Mouse (Mus musculus): ENCODE measurements around the gene Gm47791. TPM values are rescaled to one million over a fixed set of nuclear protein-coding genes. Genes with fewer than 3 reads are reported as not detected.
A peak's percentile ranks its signal among the peaks of the same experiment; 100 is the strongest.

Gm47791 gene
- polyA plus RNA-seq, 1 experiment from 2014 or later: not detected

GRCm38 (mm10) chr1:82743962-82744361 is 27.1 kb downstream of the Gm47791 start:
- Histone ChIP-seq H3K27me3 (replicated peaks; ENCODE audit: low read depth, poor library complexity, severe bottlenecking) (no peaks in the 10 kb centered on the region), H3K4me3 (no peak overlapping the region), H3K9me3 (no peaks in the 10 kb centered on the region), H3K27ac (replicated peaks) (no peak overlapping the region), H3K4me1 (no peaks in the 10 kb centered on the region), H3K36me3 (replicated peaks) (peaks cover 45% of the 10 kb centered on the region)
- 95% methylated on average over 3 of the region's 3 CpGs for WGBS
- no peak for DNase-seq (ENCODE audit: low spot score)

- Histone ChIP-seq H3K9me3 (no peaks in the 10 kb centered on the region), H3K4me1 (no peaks in the 10 kb centered on the region), H3K4me3 (no peak overlapping the region), H3K36me3 (replicated peaks) (peaks cover 55% of the 10 kb centered on the region), H3K27ac (replicated peaks) (no peak overlapping the region), H3K27me3 (replicated peaks; ENCODE audit: low read depth, poor library complexity, severe bottlenecking) (no peaks in the 10 kb centered on the region)
- DNase-seq (ENCODE audit: low spot score): no peak
- WGBS: 90% methylated on average over 7 of the region's 7 CpGs
Measured at GRCm38 (mm10) chr1:82741539-82741938, 29.5 kb downstream of the Gm47791 start.

DNA sequence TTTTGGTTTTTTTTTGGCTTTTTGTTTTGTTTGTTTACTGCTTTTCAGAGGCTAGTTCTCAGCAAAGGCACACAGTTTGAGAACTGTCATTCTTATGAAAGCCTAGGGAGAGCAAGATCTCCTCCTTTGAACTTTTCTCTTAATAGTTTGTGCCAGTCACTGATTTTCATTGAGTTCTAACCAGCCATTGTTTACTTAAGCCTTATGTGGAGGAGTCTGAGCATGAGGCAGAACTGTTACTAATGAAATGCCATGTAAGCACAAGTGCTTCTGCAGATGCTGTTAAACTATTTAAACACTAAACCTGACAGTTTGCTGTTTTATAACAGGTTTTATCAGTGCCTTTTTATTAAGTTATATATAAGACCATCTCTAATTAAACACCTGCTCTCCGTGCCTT is 33.0 kb downstream of the Gm47791 start:
- WGBS: 94% methylated on average over 1 of the region's 1 CpGs
- Histone ChIP-seq H3K4me3 (no peak overlapping the region), H3K27ac (replicated peaks) (no peak overlapping the region), H3K9me3 (no peaks in the 10 kb centered on the region), H3K4me1 (no peaks in the 10 kb centered on the region), H3K36me3 (replicated peaks) (peaks cover 82% of the 10 kb centered on the region), H3K27me3 (replicated peaks; ENCODE audit: low read depth, poor library complexity, severe bottlenecking) (no peaks in the 10 kb centered on the region)
- no peak for DNase-seq (ENCODE audit: low spot score)

DNA sequence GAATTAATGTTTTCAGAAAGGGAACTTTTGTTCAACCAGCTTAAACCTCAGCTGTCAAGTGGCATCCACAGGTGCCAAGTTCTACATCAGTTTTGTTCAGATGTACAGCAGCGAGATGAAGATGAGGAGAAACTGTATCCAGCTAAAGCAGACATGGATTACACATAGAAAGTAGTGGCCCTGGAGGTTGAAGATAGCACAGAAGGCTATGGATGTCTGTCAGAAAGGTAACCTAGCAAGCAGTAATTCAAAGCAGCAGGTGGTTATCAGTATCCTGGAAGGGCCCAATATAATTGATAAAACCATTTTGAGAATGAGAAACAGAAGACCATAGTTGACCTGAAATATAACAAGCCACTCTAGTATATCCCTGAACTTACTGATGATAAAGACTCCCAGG is 37.7 kb downstream of the Gm47791 start:
- Histone ChIP-seq H3K4me3 (no peak overlapping the region), H3K27ac (replicated peaks) (no peak overlapping the region), H3K4me1 (no peaks in the 10 kb centered on the region), H3K36me3 (replicated peaks) (peaks cover 99% of the 10 kb centered on the region), H3K27me3 (replicated peaks; ENCODE audit: low read depth, poor library complexity, severe bottlenecking) (no peaks in the 10 kb centered on the region), H3K9me3 (no peaks in the 10 kb centered on the region)
- 91% methylated on average over 1 of the region's 1 CpGs for WGBS
- no peak for DNase-seq (ENCODE audit: low spot score)

DNA sequence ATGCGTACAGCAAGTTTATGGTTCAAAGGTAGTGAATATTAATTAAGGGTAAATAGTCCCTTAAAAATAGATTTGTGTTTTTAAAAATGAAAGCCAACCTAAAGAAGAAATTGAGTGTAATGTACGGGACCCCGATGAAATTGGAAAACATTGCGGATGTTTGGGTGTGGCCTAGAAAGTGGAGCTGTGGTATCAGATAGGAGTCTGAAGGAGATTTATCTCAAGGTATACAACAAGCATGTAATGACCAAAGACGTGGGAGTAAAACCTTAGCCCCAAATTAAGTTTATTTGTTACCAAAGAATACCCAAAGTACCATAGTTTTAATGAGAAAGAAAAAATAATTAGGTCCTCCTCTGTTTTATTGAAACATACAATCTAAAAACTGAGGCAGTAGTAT is 44.6 kb downstream of the Gm47791 start:
- WGBS: 91% methylated on average over 5 of the region's 5 CpGs
- H3K27ac ChIP-seq (replicated peaks): no peak overlapping the region
- DNase-seq (ENCODE audit: low spot score): no peak
- peaks cover 18% of the 10 kb centered on the region for H3K27me3 ChIP-seq (replicated peaks; ENCODE audit: low read depth, poor library complexity, severe bottlenecking)
- H3K4me1 ChIP-seq: peaks cover 9% of the 10 kb centered on the region
- no peak overlapping the region for H3K4me3 ChIP-seq
- peaks cover 37% of the 10 kb centered on the region for H3K36me3 ChIP-seq (replicated peaks)
- no peaks in the 10 kb centered on the region for H3K9me3 ChIP-seq

- peaks cover 9% of the 10 kb centered on the region for H3K4me1 ChIP-seq
- 58% methylated on average over 4 of the region's 4 CpGs for WGBS
- no peaks in the 10 kb centered on the region for H3K9me3 ChIP-seq
- DNase-seq (ENCODE audit: low spot score): no peak
- H3K4me3 ChIP-seq: peak overlapping the region; percentile 86
- H3K36me3 ChIP-seq (replicated peaks): peaks cover 30% of the 10 kb centered on the region
- H3K27me3 ChIP-seq (replicated peaks; ENCODE audit: low read depth, poor library complexity, severe bottlenecking): peaks cover 18% of the 10 kb centered on the region
- H3K27ac ChIP-seq (replicated peaks): no peak overlapping the region
Measured at GRCm38 (mm10) chr1:82725875-82726185, 45.2 kb downstream of the Gm47791 start.

- DNase-seq (ENCODE audit: low spot score): no peak
- Histone ChIP-seq H3K36me3 (replicated peaks) (peaks cover 25% of the 10 kb centered on the region), H3K4me1 (peaks cover 9% of the 10 kb centered on the region), H3K27ac (replicated peaks) (peak overlapping the region; percentile 95), H3K27me3 (replicated peaks; ENCODE audit: low read depth, poor library complexity, severe bottlenecking) (peaks cover 18% of the 10 kb centered on the region), H3K4me3 (peak overlapping the region; percentile 86), H3K9me3 (no peaks in the 10 kb centered on the region)
- WGBS: 1% methylated on average over 37 of the region's 37 CpGs
Measured at GRCm38 (mm10) chr1:82725026-82725874, 45.8 kb downstream of the Gm47791 start.

DNA sequence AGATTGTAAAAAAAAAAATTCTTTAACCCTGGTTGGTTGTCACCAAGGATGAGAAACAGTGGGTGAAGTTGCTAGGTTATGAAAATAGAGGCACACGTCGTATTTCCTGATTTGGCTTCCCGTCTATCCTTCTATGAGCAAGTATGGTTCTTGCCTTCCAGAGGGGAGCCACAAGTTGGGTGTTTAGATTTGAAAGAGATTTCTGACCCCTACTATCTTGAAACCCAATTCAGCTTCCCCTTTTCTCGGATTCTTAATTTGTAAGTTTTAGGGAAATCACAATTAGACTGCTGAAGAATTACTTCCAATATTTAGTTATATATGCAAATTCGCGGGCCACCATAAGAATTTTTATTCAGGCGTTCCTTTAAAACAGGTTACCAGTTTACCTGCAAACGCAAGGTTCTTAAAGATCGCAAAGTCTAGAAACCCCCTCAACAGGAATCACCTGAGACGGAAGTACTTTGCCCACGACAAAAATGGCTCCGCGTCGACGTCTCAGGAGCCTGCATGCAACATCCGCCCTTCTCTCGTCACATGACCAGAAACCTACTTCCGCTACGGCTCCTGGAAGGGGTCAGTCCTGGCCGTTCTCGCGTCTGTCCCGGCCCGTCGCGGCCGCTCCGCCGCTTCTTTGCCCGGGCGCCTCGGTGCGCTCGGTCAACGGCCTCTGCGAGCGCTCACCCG is 46.6 kb downstream of the Gm47791 start, which contains the start of gene Mff:
TSS of gene Mff (plus strand) at position 552 of the 687 bp plus-strand sequence.
- peaks cover 18% of the 10 kb centered on the region for H3K27me3 ChIP-seq (replicated peaks; ENCODE audit: low read depth, poor library complexity, severe bottlenecking)
- peak within 1 kb of the TSS; percentile 86 for H3K4me3 ChIP-seq
- DNase-seq (ENCODE audit: low spot score): peak; percentile 93
- 10% methylated on average over 38 of the region's 38 CpGs for WGBS
- H3K9me3 ChIP-seq: no peaks in the 10 kb centered on the region
- peaks cover 9% of the 10 kb centered on the region for H3K4me1 ChIP-seq
- peak within 1 kb of the TSS; percentile 95 for H3K27ac ChIP-seq (replicated peaks)
- peaks cover 17% of the 10 kb centered on the region for H3K36me3 ChIP-seq (replicated peaks)

Other genes with a start within 250 kb of the Gm47791 start
- gene Col4a4, start 184.4 kb downstream of the Gm47791 start, polyA plus RNA-seq (2016; fragmentation: Nextera tagmentation; extraction: Ambion mirVana): 0.03 and 0.06 TPM in 2 replicates
- 0.08 and 0.12 TPM in 2 replicates for gene Col4a3, start 184.3 kb downstream of the Gm47791 start, polyA plus RNA-seq (2016; fragmentation: Nextera tagmentation; extraction: Ambion mirVana)
- 193 and 203 TPM in 2 replicates for gene Mff, start 46.4 kb downstream of the Gm47791 start, polyA plus RNA-seq (2016; fragmentation: Nextera tagmentation; extraction: Ambion mirVana)
- 0.25 TPM in 1 of 2 replicates, not detected in the other for gene Tm4sf20, start 2.8 kb downstream of the Gm47791 start, polyA plus RNA-seq (2016; fragmentation: Nextera tagmentation; extraction: Ambion mirVana)
- gene Agfg1, start 68.2 kb upstream of the Gm47791 start, polyA plus RNA-seq (2016; fragmentation: Nextera tagmentation; extraction: Ambion mirVana): 32.3 and 35.4 TPM in 2 replicates
- 0.25 TPM in 1 of 2 replicates, not detected in the other for gene A030005L19Rik, start 142.1 kb upstream of the Gm47791 start, polyA plus RNA-seq (2016; fragmentation: Nextera tagmentation; extraction: Ambion mirVana)
- gene A030014E15Rik, start 153.7 kb upstream of the Gm47791 start, polyA plus RNA-seq (2016; fragmentation: Nextera tagmentation; extraction: Ambion mirVana): not detected in 2 replicates
- gene Gm6217, start 160.2 kb upstream of the Gm47791 start, polyA plus RNA-seq (2016; fragmentation: Nextera tagmentation; extraction: Ambion mirVana): not detected in 2 replicates
- gene A030003K21Rik, start 172.1 kb upstream of the Gm47791 start, polyA plus RNA-seq (2016; fragmentation: Nextera tagmentation; extraction: Ambion mirVana): not detected in 2 replicates
- not detected in 2 replicates for gene Gm7544, start 184.8 kb upstream of the Gm47791 start, polyA plus RNA-seq (2016; fragmentation: Nextera tagmentation; extraction: Ambion mirVana)
- not detected in 2 replicates for gene Gm47955, start 189.0 kb upstream of the Gm47791 start, polyA plus RNA-seq (2016; fragmentation: Nextera tagmentation; extraction: Ambion mirVana)
- not detected in 2 replicates for gene Gm47959, start 229.3 kb upstream of the Gm47791 start, polyA plus RNA-seq (2016; fragmentation: Nextera tagmentation; extraction: Ambion mirVana)

Data from embryonic facial prominence, embryonic 10.5 days (tissue).